Mouse (Mus musculus): Measurements from ENCODE around the gene E030025P04Rik.

E030025P04Rik gene

GRCm38 (mm10) chr11:109102646-109103045 lies 41.5 kb downstream of the E030025P04Rik start:
- no peak for DNase-seq (ENCODE audit: low read depth, low spot score)

- DNase-seq (ENCODE audit: low read depth, low spot score): peak; percentile 44
These were observed 43.9 kb downstream of the E030025P04Rik start for GRCm38 (mm10) chr11:109100266-109100665.

GRCm38 (mm10) chr11:109091821-109092220 lies 52.3 kb downstream of the E030025P04Rik start:
- DNase-seq (ENCODE audit: low read depth, low spot score): no peak

All from 3T3-L1 (cell line).